Mouse (Mus musculus): ENCODE results near the gene Dexi.

The Dexi gene

DNA sequence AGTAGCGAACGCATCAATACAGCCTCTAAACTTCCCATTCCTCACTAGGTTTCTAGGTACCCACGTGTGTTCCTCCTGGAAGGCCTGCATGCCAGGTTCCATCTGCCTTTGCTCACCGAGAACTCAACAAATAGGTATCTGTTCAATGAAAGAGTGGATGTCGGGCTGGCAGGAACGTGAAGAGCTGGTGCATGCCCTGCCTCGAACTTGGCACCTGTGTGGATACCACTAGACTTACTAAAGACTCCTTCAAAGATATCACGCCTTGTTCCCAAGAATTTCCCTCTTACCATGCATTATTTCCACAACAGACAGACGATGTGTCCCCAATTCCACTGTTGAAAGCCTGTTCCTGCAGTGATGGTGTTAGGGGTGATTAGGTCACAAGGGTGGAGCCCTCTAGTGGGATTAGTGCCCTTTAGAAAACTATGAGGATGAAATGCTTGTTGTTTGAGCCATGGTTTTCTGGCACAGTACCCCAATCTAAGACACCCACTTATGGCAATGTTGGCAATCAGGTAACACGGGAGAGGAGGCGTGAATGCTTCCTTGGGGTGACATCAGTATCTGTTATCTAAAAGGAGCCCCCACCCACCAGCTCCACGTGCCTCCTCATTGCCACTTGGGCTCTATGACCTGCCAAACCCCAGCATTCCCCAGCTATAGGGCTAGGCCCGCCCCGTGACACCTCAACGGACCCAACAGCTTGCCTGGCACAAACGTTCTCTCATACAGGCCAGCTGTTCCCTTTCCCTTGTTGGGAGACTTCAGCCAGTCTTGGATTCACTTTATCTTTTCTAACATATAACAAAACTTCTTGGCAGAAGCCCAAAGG is 1.9 kb downstream of the Dexi start:
- no peak for DNase-seq (ENCODE audit: low spot score in 2 of 2)

DNA sequence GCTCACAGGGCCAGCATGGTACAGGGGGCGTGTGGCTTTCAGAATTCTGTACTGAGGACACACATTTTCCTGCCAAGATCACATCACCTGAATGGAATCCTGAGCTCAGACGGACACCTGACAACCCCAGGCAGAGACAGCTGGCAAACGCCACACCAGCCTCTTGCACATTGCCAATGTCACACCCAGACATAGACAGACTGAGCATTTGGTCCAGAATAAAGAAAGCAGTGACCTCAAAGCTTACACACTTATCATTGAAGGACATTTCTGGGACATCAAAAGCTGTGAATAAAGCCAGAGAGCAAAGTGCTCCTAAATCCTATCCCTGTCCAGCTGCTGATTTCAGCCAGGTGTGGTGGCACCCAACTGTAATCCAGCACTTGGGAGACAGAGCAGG is 5.9 kb downstream of the Dexi start:
- no peak for DNase-seq (ENCODE audit: low spot score in 2 of 2)

- no peak for DNase-seq (ENCODE audit: low spot score in 2 of 2)
Measured at GRCm38 (mm10) chr16:10536323-10536722, 6.5 kb downstream of the Dexi start.

DNA sequence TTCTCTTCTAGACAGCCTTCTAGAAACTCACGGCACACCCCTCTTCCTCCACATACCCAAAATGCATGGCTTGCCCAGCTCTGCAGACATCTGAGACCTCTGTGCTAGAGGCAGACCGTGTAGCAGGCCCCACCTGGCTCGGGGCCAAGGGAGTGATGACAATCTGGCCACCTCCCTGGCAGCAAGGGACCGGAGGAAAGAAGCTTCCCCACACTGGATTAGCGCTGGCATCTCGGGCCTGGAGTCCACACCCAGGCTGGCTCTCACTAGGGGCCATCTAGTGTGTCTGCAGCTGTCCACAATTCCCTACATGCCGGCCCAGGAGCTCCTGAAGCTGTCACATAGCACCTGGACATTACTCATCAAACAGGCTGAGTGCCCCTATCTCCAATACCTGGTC is 8.3 kb downstream of the Dexi start:
- no peak for DNase-seq (ENCODE audit: low spot score in 2 of 2)

- DNase-seq (ENCODE audit: low spot score in 2 of 2) = no peak
Measured at GRCm38 (mm10) chr16:10533781-10534180, 9.1 kb downstream of the Dexi start.

DNA sequence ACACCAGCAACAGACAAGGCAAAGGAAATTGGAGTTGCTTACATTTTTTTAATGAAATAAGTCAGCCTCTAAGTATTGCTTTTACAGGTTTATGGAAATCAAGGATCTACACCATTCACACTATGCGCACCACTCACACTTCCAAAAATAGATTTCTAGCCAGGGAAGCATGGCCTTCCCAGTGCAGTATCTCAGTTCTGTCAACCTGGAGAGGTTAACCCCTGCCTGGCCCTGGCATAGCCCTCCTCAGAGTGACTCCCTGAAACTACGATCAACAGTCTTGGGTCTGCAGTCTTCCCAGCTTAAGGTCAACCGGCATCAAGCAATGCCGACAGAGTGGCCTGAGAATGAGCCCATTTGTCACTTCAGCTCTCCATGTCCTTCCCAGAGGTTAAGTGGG is 12.7 kb downstream of the Dexi start:
- no peak for DNase-seq (ENCODE audit: low spot score in 2 of 2)

DNA sequence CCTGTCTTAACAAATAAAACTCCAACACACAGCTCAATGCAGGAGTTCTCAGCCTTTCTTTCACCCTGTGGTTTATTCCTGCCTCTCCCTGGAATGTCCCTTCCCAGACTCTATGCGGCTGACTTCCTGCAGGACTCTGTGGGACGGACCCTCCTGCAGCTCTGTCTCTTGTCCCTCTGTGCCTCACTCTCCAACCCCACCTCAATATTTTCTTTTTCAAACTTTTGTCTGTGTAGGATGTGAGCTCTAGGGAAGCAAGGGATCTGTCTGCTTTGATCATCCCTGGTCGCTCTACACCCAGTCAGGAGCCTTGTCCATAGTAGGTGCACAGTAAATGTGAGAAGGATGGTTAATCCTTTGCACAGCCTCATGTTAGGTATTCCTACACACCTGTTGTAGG is 14.5 kb downstream of the Dexi start:
- no peak for DNase-seq (ENCODE audit: low spot score in 2 of 2)

GRCm38 (mm10) chr16:10527046-10527644 is 15.7 kb downstream of the Dexi start:
- no peak for DNase-seq (ENCODE audit: low spot score in 2 of 2)

DNA sequence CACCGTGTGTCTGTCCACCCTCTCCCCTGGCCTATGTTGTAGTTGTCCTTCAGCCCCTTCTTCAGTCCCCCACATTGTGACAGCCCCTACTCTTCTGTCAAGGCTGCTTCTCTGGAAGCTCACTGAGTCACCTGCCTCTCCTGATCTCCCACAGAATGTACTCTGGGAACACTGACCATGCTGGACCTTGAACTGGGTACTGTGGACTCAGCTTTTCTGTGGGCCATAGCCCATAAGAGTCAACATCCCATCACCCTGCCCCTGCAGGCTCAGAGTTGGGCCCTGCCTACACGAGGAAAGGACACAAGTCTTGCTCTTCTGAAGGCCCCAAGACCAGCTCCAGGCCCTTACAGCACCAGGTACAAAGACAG is 17.3 kb downstream of the Dexi start:
- DNase-seq (ENCODE audit: low spot score in 2 of 2) = no peak

GRCm38 (mm10) chr16:10524866-10525609 is 17.8 kb downstream of the Dexi start:
- no peak for DNase-seq (ENCODE audit: low spot score in 2 of 2)

DNA sequence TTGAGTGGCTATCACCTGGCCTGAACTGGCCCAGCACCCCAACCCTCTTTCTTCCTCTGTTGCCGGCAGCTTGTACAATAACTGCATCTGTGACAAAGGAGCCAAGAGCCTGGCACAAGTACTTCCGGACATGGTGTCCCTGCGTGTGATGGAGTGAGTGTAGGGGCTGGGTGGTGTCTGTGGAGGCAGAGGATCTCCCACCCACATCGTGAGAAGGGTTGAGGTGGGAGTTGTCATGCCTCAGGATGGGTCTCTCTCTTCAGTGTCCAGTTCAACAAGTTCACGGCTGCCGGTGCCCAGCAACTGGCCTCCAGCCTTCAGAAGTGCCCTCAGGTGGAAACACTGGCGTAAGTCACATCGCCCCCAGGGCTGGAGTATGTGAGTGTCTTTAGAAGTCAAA is 19.2 kb downstream of the Dexi start:
- DNase-seq (ENCODE audit: low spot score in 2 of 2) = no peak

DNA sequence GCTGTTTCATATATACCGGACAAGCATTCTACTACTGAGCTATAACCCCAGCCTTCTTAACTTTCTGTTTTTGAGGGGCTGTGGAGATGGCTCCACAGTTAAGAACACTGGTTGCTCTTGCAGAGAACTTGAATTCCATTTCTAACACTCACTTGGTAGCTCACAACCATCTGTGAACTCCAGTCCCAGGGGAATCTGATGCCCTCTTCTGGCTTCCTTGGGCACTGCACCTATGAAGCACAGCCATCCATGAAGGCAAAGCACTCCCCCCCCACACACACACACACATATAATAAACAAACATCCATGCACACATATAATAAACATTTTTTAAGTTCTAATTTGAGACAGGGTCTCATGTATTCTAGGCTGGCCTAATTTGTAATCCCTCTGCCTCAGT is 20.0 kb downstream of the Dexi start:
- DNase-seq (ENCODE audit: low spot score in 2 of 2) = peak in 1 of 2 experiments; percentile 68

GRCm38 (mm10) chr16:10520908-10521614 is 21.8 kb downstream of the Dexi start:
- DNase-seq (ENCODE audit: low spot score in 2 of 2) = peak; percentile 57 to 87

- DNase-seq (ENCODE audit: low spot score in 2 of 2) = no peak
Measured at GRCm38 (mm10) chr16:10518030-10518429, 24.8 kb downstream of the Dexi start.

GRCm38 (mm10) chr16:10515953-10516572 is 26.8 kb downstream of the Dexi start:
- DNase-seq (ENCODE audit: low spot score in 2 of 2) = no peak

DNA sequence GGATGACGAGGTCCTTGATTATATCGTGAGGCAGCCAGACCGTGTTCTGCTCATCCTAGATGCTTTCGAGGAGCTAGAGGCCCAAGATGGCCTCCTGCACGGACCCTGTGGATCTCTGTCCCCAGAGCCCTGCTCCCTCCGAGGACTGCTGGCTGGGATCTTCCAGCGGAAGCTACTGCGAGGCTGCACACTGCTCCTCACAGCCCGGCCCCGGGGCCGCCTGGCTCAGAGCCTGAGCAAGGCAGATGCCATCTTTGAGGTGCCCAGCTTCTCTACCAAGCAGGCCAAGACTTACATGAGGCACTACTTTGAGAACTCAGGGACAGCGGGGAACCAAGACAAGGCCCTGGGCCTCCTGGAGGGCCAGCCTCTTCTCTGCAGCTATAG is 31.7 kb downstream of the Dexi start:
- no peak for DNase-seq (ENCODE audit: low spot score in 2 of 2)

DNA sequence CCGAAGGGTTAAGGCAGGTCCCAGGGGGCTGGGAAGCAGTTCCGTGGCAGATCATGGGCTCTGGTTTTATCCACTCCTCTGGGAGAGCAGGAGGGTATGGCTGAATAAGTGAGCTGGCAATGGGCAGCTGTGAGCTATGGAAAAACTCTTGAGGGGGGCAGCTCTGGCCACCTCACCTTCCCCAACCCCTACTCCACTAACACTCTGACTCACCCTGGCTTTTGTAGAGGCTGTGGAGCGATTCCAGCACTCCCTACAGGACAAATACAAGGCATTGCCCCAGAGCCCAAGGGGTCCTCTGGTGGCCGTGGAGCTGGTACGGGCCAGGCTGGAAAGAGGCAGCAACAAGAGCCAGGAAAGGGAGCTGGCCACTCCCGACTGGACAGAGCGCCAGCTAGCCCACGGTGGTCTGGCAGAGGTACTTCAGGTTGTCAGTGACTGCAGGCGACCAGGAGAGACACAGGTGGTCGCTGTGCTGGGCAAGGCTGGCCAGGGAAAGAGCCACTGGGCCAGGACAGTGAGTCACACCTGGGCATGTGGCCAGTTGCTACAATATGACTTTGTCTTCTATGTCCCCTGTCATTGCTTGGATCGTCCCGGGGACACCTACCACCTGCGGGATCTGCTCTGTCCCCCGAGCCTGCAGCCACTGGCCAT is 32.2 kb downstream of the Dexi start:
- no peak for DNase-seq (ENCODE audit: low spot score in 2 of 2)

- DNase-seq (ENCODE audit: low spot score in 2 of 2) = no peak
Measured at GRCm38 (mm10) chr16:10508691-10509090, 34.2 kb downstream of the Dexi start.

- no peak for DNase-seq (ENCODE audit: low spot score in 2 of 2)
Measured at GRCm38 (mm10) chr16:10507445-10507844, 35.4 kb downstream of the Dexi start.

DNA sequence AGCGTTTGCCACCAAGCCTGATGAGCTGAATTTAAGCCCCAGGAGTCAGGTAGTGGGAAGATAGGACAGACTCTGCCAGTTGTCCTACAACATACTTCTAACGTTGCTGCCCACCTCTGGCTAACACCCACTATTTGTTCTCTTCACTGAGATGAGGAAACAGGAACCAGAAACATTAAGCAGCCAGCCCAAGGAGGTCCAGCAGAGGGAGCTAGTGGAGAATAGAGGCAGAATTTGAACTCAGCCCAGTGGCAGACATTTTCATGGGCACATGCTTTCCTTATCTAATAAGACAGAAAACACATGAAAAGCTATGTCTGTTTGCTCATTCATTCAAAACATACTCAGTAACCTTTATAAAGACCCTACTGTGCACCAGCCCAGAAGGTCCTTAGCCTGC is 39.8 kb downstream of the Dexi start:
- DNase-seq (ENCODE audit: low spot score in 2 of 2) = no peak

DNA sequence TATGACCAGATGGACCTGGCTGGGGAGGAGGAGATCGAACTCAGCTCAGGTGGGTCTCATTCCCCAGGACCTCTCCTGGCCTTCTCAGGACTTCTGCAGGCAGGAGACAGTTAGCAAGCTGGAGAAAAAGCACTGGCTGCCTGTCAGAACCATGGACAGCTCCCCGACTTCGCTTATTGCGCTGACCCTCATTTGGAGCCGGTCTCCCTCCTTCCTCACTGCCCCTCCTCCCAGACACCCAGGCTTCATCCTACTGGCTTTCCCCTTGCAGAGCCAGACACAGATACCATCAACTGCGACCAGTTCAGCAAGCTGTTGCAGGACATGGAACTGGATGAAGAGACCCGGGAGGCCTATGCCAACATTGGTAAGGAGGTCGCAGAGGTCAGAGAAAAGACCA is 41.0 kb downstream of the Dexi start:
- DNase-seq (ENCODE audit: low spot score in 2 of 2) = no peak

All from frontal cortex, postnatal 14 days (tissue).